Mouse (Mus musculus) midbrain, embryonic 16.5 days (tissue): Measurements from ENCODE around the gene Xrcc1. TPM values are rescaled to one million over a fixed set of nuclear protein-coding genes. Genes with fewer than 3 reads are reported as not detected.
A peak's percentile ranks its signal among the peaks of the same experiment; 100 is the strongest.
"Not testable (repeated sequence)": the region's sequence is repeated elsewhere in the genome, so short reads cannot be mapped to it uniquely, and the experiment has no call there.

ENCODE experiments used
- ATAC-seq: fragments of 200-750 bp; cut with Nextera tagmentation; 2 replicates; pipeline ENCODE4 v1.8.0; 2017; ENCODE audit warnings: moderate TSS enrichment
- H3K27ac ChIP-seq: fragments of 300-500 bp; sonication (generic); 2 replicates; pipeline ENCODE4 v1.5.1; 2014; ENCODE audit warnings: mild to moderate bottlenecking, low read length, mixed read lengths
- H3K27me3 ChIP-seq: fragments of 300-500 bp; sonication (generic); 2 replicates; pipeline ENCODE4 v1.6.1; 2014; ENCODE audit warnings: low read depth, low read length, mixed read lengths; ENCODE audit not compliant: control insufficient read depth, insufficient read depth
- H3K36me3 ChIP-seq: fragments of 300-500 bp; sonication (generic); 2 replicates; pipeline ENCODE4 v1.6.1; 2014; ENCODE audit warnings: mild to moderate bottlenecking, low read length, moderate library complexity, mixed read lengths; ENCODE audit not compliant: control insufficient read depth, insufficient read depth
- H3K4me1 ChIP-seq: fragments of 300-500 bp; sonication (generic); 2 replicates; pipeline ENCODE4 v1.6.1; 2014; ENCODE audit warnings: mild to moderate bottlenecking, low read length, mixed read lengths; ENCODE audit not compliant: control insufficient read depth, insufficient read depth
- H3K4me2 ChIP-seq: fragments of 300-500 bp; sonication (generic); 2 replicates; pipeline ENCODE4 v1.6.1; 2014; ENCODE audit warnings: mild to moderate bottlenecking, low read length, mixed read lengths
- H3K4me3 ChIP-seq: fragments of 300-500 bp; sonication (generic); 2 replicates; pipeline ENCODE4 v1.5.1; 2014; ENCODE audit warnings: low read depth, mild to moderate bottlenecking, low read length, moderate library complexity, mixed read lengths
- H3K9ac ChIP-seq: fragments of 300-500 bp; sonication (generic); 2 replicates; pipeline ENCODE4 v1.6.1; 2014; ENCODE audit warnings: low read depth, low read length, mixed read lengths
- H3K9me3 ChIP-seq: fragments of 300-500 bp; sonication (generic); replicated peaks from 2 replicates; pipeline ENCODE4 v1.6.1; 2014; ENCODE audit warnings: mild to moderate bottlenecking, low read length, mixed read lengths; ENCODE audit not compliant: control insufficient read depth, poor library complexity, severe bottlenecking
- WGBS: fragments of 180-500 bp; shearing (Covaris S2); extraction: QIAGEN DNeasy Blood & Tissue Kit; methylation state at CpG from one replicate; pipeline ENCODE4 v1.1.7; 2014; 5-methylcytosine and 5-hydroxymethylcytosine counted together
- polyA plus RNA-seq: library from polyadenylated mRNA; unstranded; fragments of >200 nt; fragmentation: Nextera tagmentation; extraction: Ambion mirVana; gene quantifications from 2 replicates; pipeline ENCODE4 v1.2.1, GENCODE M21; 2015

Xrcc1 gene
- polyA plus RNA-seq, 1 experiment from 2014 or later: 66.1 TPM

GRCm38 (mm10) chr7:24506476-24506837 is 39.6 kb upstream of the Xrcc1 start:
- Histone ChIP-seq H3K4me1 (peaks cover 37% of the 10 kb centered on the region), H3K9me3 (no peaks in the 10 kb centered on the region), H3K27ac (peak overlapping the region; percentile 99), H3K4me3 (peak overlapping the region; percentile 65), H3K36me3 (peaks cover 9% of the 10 kb centered on the region), H3K27me3 (no peaks in the 10 kb centered on the region), H3K4me2 (peak overlapping the region; percentile 79), H3K9ac (peak overlapping the region; percentile 91)
- under 1% methylated on average over 12 of the region's 12 CpGs for WGBS
- peak; percentile 12; the same call in 1 of the 2 replicates for ATAC-seq

- peaks cover 5% of the 10 kb centered on the region for H3K36me3 ChIP-seq
- peak within 1 kb of the TSS; percentile 65 for H3K4me3 ChIP-seq
- peak; percentile 92 for ATAC-seq
- WGBS: under 1% methylated on average over 81 of the region's 84 CpGs
- H3K27ac ChIP-seq: peak within 1 kb of the TSS; percentile 99
- H3K4me1 ChIP-seq: peaks cover 40% of the 10 kb centered on the region
- H3K9me3 ChIP-seq: no peaks in the 10 kb centered on the region
- H3K27me3 ChIP-seq: no peaks in the 10 kb centered on the region
- H3K4me2 ChIP-seq: peak within 1 kb of the TSS; percentile 79
- H3K9ac ChIP-seq: peak within 1 kb of the TSS; percentile 91
These were observed 39.0 kb upstream of the Xrcc1 start, which contains the start of gene Zfp428 for GRCm38 (mm10) chr7:24506838-24507725. TSS of gene Zfp428 (plus strand) at chr7:24507006.

DNA sequence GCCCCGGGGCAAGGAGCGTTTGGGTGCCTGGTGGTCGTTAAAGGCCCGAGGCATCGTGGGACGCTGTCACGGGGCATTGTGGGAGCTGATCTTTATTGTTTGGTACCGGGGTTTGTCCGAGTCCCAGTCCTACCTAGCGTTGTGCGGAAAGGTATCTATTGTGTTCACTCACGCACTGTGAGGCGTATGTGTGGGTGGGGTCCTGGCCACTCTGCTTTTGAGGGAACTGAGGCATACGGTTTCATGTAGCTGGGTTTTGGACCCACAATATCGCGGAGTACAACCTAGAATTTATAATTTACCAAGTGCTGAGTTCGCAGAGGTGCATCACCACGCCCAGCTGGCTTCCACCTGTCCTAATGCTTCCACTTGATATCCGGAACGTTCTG is 38.4 kb upstream of the Xrcc1 start:
- H3K4me2 ChIP-seq: peak overlapping the region; percentile 79
- peak overlapping the region; percentile 91 for H3K9ac ChIP-seq
- no peaks in the 10 kb centered on the region for H3K9me3 ChIP-seq
- H3K27me3 ChIP-seq: no peaks in the 10 kb centered on the region
- peaks cover 3% of the 10 kb centered on the region for H3K36me3 ChIP-seq
- ATAC-seq: peak; percentile 30; the same call in 1 of the 2 replicates
- WGBS: 1% methylated on average over 20 of the region's 20 CpGs
- H3K4me3 ChIP-seq: peak overlapping the region; percentile 65
- peaks cover 41% of the 10 kb centered on the region for H3K4me1 ChIP-seq
- peak overlapping the region; percentile 99 for H3K27ac ChIP-seq

GRCm38 (mm10) chr7:24512355-24512754 is 33.7 kb upstream of the Xrcc1 start, which contains the start of gene AC161166.1:
TSS of gene AC161166.1 (minus strand) at chr7:24512455.
- ATAC-seq: no peak
- WGBS: 93% methylated on average over 7 of the region's 7 CpGs
- no peaks in the 10 kb centered on the region for H3K9me3 ChIP-seq
- no peak within 1 kb of the TSS for H3K27ac ChIP-seq
- H3K4me1 ChIP-seq: peaks cover 27% of the 10 kb centered on the region
- no peak within 1 kb of the TSS for H3K9ac ChIP-seq
- H3K27me3 ChIP-seq: no peaks in the 10 kb centered on the region
- H3K4me3 ChIP-seq: no peak within 1 kb of the TSS
- H3K4me2 ChIP-seq: no peak within 1 kb of the TSS
- H3K36me3 ChIP-seq: peaks cover 12% of the 10 kb centered on the region

DNA sequence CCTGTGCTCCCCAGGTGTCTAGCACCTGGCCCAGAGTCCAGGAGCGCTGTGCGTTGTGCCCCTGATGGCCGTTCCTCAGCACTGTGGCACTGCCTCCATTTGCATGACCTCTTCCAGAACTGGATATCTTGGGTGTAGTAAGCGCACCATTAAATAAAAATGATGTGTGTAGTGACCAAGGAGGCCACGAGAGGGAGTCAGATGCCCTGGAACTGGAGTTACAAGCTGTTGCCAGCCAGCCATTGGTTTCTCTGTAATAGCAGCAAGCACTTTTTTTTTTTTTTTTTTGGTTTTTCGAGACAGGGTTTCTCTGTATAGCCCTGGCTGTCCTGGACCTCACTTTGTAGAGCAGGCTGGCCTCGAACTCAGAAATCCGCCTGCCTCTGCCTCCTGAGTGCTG is 29.8 kb upstream of the Xrcc1 start:
- H3K27me3 ChIP-seq, H3K4me1 ChIP-seq, ATAC-seq, H3K4me2 ChIP-seq, H3K36me3 ChIP-seq, H3K27ac ChIP-seq, H3K4me3 ChIP-seq, H3K9ac ChIP-seq, H3K9me3 ChIP-seq: not testable (repeated sequence)
- 68% methylated on average over 8 of the region's 8 CpGs for WGBS

DNA sequence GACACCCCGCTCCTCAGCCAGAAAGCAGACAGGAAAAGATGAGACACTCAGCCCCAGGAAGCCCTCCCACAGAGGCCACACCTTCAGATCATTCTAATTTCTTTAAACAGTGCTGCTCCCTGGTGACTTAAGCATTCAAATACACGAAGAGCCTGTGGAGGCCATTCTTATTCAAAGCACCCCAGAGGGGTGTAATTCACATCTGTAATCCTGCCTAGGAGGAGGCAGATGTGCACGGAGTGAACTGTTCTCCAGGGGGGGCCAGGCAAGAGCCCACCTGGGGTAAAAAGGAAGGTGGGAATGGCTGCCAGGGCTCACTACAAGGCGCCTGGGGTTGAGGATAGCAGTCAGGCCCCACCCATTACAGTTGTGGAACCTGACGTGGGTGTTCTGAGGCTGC is 29.0 kb upstream of the Xrcc1 start:
- no peak for ATAC-seq
- H3K36me3 ChIP-seq: peaks cover 10% of the 10 kb centered on the region
- H3K27ac ChIP-seq: no peak overlapping the region; the same call in 1 of the 2 replicates

DNA sequence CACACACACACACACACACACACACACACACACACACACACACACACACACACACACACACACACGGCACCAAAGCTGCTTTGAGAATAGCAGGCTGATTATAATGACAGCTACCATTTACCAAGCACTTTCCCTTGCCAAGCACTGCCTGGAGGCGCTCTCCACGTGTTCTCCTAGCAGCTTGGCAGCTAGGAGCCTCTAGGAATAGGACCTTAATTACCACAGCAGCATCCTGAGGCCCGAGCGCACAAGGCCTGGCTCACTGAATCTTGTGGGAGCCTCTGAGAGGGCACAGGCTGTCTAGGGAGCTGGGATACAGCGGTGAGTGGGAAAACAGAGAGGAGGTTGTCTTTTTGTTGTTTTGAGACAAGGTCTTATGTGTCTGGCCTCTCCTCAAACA is 28.4 kb upstream of the Xrcc1 start:
- Histone ChIP-seq H3K27me3 (no peaks in the 10 kb centered on the region), H3K9ac (no peak overlapping the region), H3K27ac (peak overlapping the region; percentile 37; the same call in 1 of the 2 replicates), H3K36me3 (peaks cover 10% of the 10 kb centered on the region), H3K4me3 (no peak overlapping the region), H3K4me2 (no peak overlapping the region), H3K9me3 (no peaks in the 10 kb centered on the region), H3K4me1 (no peaks in the 10 kb centered on the region)
- ATAC-seq: no peak
- WGBS: 47% methylated on average over 6 of the region's 6 CpGs

More for the DNA sequence above, 29.0 kb upstream of the Xrcc1 start:
- H3K27me3 ChIP-seq: no peaks in the 10 kb centered on the region
- H3K9ac ChIP-seq: no peak overlapping the region
- no peak overlapping the region for H3K4me2 ChIP-seq
- no peaks in the 10 kb centered on the region for H3K9me3 ChIP-seq
- 24% methylated on average over 5 of the region's 5 CpGs for WGBS
- peaks cover 2% of the 10 kb centered on the region; the same call in 1 of the 2 replicates for H3K4me1 ChIP-seq
- no peak overlapping the region for H3K4me3 ChIP-seq

GRCm38 (mm10) chr7:24519130-24519529 is 27.0 kb upstream of the Xrcc1 start:
- no peak overlapping the region for H3K9ac ChIP-seq
- no peak for ATAC-seq
- WGBS: 10% methylated on average over 3 of the region's 3 CpGs
- H3K4me3 ChIP-seq: no peak overlapping the region
- no peaks in the 10 kb centered on the region for H3K27me3 ChIP-seq
- H3K9me3 ChIP-seq: no peaks in the 10 kb centered on the region
- no peaks in the 10 kb centered on the region for H3K4me1 ChIP-seq
- peaks cover 10% of the 10 kb centered on the region for H3K36me3 ChIP-seq
- H3K4me2 ChIP-seq: no peak overlapping the region
- no peak overlapping the region for H3K27ac ChIP-seq

- ATAC-seq, H3K27me3 ChIP-seq: not testable (repeated sequence)
These were observed 26.0 kb upstream of the Xrcc1 start for GRCm38 (mm10) chr7:24520054-24520453.

More at GRCm38 (mm10) chr7:24520054-24520453, 26.0 kb upstream of the Xrcc1 start:
- not testable (repeated sequence) for H3K4me3 ChIP-seq, H3K4me1 ChIP-seq, H3K36me3 ChIP-seq, H3K4me2 ChIP-seq, H3K27ac ChIP-seq, H3K9me3 ChIP-seq, H3K9ac ChIP-seq
- WGBS: 89% methylated on average over 9 of the region's 10 CpGs
